Mouse (Mus musculus): Measurements from ENCODE around the gene S1pr4.

DNA sequence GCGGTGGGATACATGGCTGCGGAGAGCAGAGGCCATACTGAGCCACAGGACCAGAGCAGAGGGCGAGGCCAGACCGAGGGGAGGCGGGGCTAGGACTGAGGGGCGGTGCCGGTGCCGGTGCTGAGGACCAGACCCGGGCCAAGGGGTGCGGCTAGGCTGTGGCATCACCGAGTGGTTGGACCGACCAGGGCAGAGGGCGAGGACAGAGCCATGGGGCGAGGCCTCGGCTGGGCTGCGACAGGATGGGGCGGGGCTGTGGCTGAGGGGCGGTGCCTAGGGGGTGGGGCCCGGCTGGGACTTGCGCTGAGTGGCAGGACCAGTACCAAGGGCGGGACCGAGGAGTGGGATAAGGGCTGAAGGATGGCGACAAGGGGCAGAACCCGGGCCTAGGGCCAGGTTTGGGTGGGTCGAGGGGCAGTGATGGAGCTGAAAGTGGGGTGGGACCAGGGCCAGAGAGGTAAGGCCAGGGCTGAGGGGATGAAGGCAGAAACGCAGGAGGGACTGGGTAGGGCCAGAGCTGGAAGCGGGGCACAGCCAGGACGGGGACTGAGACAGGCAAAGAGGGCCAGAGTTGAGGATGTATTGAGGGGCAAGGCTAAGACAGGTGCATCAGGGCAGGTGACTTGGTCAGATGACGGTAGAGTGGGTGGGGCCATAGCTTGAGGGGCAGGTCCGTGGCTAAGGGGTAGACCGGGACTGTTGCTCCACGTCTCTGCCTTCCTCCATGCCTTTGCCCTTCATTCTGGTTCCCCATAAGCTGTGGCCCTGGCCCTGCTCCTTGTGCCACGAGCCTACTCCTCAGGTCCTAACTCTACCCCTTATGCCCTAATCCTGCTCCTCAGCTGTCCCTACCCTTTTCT, 35.3 kb downstream of the S1pr4 start:
- TF ChIP-seq CTCF (conservative IDR thresholded peaks at IDR 0.05; ENCODE audit: low read length): no peak
- TF ChIP-seq NANOG (IDR thresholded peaks at IDR 0.05; ENCODE audit: borderline replicate concordance, low read length): no peak

All from E14TG2a.4 (cell line).